ENCODE assay signal across 8 mouse cellular contexts in genomic region chr12:109454137-109454536, GRCm38 (mm10). TPM values are rescaled to one million over a fixed set of nuclear protein-coding genes. Genes with fewer than 3 reads are reported as not detected.
DNase-seq lines count a peak whose midpoint lies in the region; ATAC-seq and TF ChIP-seq lines count a peak whose summit lies in the region.
"Had no signal": no experiment of that assay in that cellular context is flagged by ENCODE, and none has a peak within 500 bp of the region (broad histone marks: within the 10 kb centered on the region; RNA-seq: fewer than 3 reads in every experiment).

No protein-coding gene starts in this region.

- DNase-seq in lung, embryonic 14.5 days, result no peak
- no peak for DNase-seq in lung, postnatal 10 days
- no peak for DNase-seq in hindbrain, embryonic 10.5 days (ENCODE audit: low spot score)
- no peak for DNase-seq in layer of hippocampus, adult 11-12 months (ENCODE audit: low spot score)
- no peak for DNase-seq in adrenal gland, postnatal 10 days

- peak overlapping the region; percentile 78 for H3K9ac ChIP-seq in lung, embryonic 14.5 days
- peak overlapping the region; percentile 68 for H3K9ac ChIP-seq in liver, embryonic 12.5 days
- H3K9ac ChIP-seq in stomach, embryonic 15.5 days, result peak overlapping the region; percentile 50; the same call in 1 of the 2 replicates

- 22% methylated on average over 13 of the region's 13 CpGs for WGBS in lung, embryonic 14.5 days
- WGBS in hindbrain, embryonic 10.5 days, result 8% methylated on average over 13 of the region's 13 CpGs
- WGBS in liver, embryonic 12.5 days (ENCODE audit: insufficient replicate concordance), result 15% methylated on average over 13 of the region's 13 CpGs
- 32% methylated on average over 13 of the region's 13 CpGs for WGBS in stomach, embryonic 15.5 days

- no peaks in the 10 kb centered on the region for H3K9me3 ChIP-seq in lung, embryonic 14.5 days (ENCODE audit: low read depth, low read length)
- no peaks in the 10 kb centered on the region for H3K9me3 ChIP-seq in hindbrain, embryonic 10.5 days
- no peaks in the 10 kb centered on the region for H3K9me3 ChIP-seq in liver, embryonic 12.5 days (replicated peaks)
- no peaks in the 10 kb centered on the region for H3K9me3 ChIP-seq in stomach, embryonic 15.5 days

- H3K4me3 ChIP-seq in lung, embryonic 14.5 days (ENCODE audit: low read depth, low read length), result peak overlapping the region; percentile 61
- H3K4me3 ChIP-seq in hindbrain, embryonic 10.5 days, result peak overlapping the region; percentile 57
- peak overlapping the region; percentile 55 for H3K4me3 ChIP-seq in liver, embryonic 12.5 days
- peak overlapping the region; percentile 51 for H3K4me3 ChIP-seq in stomach, embryonic 15.5 days (replicated peaks)

- no peak for TF ChIP-seq CTCF in lung, embryonic 14.5 days (IDR thresholded peaks at IDR 0.05; ENCODE audit: low read depth)

- ATAC-seq in lung, embryonic 14.5 days (ENCODE audit: insufficient read depth), result no peak
- ATAC-seq in liver, embryonic 12.5 days, result no peak
- ATAC-seq in stomach, embryonic 15.5 days (ENCODE audit: insufficient read depth, low FRiP score, low read depth), result no peak

- H3K36me3 ChIP-seq in lung, embryonic 14.5 days (ENCODE audit: insufficient read depth), result peaks cover 7% of the 10 kb centered on the region; the same call in 1 of the 2 replicates
- H3K36me3 ChIP-seq in hindbrain, embryonic 10.5 days, result no peaks in the 10 kb centered on the region
- peaks cover 13% of the 10 kb centered on the region for H3K36me3 ChIP-seq in liver, embryonic 12.5 days
- H3K36me3 ChIP-seq in stomach, embryonic 15.5 days, result no peaks in the 10 kb centered on the region

- H3K27ac ChIP-seq in lung, embryonic 14.5 days (ENCODE audit: low read depth), result peak overlapping the region; percentile 76
- H3K27ac ChIP-seq in hindbrain, embryonic 10.5 days, result peak overlapping the region; percentile 83
- peak overlapping the region; percentile 79 for H3K27ac ChIP-seq in liver, embryonic 12.5 days
- peak overlapping the region; percentile 68; the same call in 1 of the 2 replicates for H3K27ac ChIP-seq in stomach, embryonic 15.5 days

- H3K4me1 ChIP-seq in lung, embryonic 14.5 days (ENCODE audit: insufficient read depth), result peaks cover 48% of the 10 kb centered on the region
- peaks cover 94% of the 10 kb centered on the region for H3K4me1 ChIP-seq in hindbrain, embryonic 10.5 days (replicated peaks)
- peaks cover 30% of the 10 kb centered on the region for H3K4me1 ChIP-seq in liver, embryonic 12.5 days
- H3K4me1 ChIP-seq in stomach, embryonic 15.5 days, result peaks cover 48% of the 10 kb centered on the region

- H3K4me2 ChIP-seq in lung, embryonic 14.5 days, result peak overlapping the region; percentile 83
- peak overlapping the region; percentile 51 for H3K4me2 ChIP-seq in liver, embryonic 12.5 days
- H3K4me2 ChIP-seq in stomach, embryonic 15.5 days, result peak overlapping the region; percentile 83

- peaks cover 24% of the 10 kb centered on the region; the same call in 1 of the 2 replicates for H3K27me3 ChIP-seq in lung, embryonic 14.5 days (ENCODE audit: insufficient read depth, low read length)
- peaks cover 98% of the 10 kb centered on the region for H3K27me3 ChIP-seq in hindbrain, embryonic 10.5 days (ENCODE audit: insufficient read depth, poor library complexity, severe bottlenecking)
- peaks cover 98% of the 10 kb centered on the region for H3K27me3 ChIP-seq in liver, embryonic 12.5 days (replicated peaks)
- peaks cover 42% of the 10 kb centered on the region for H3K27me3 ChIP-seq in stomach, embryonic 15.5 days (replicated peaks)

RNA-seq across cellular contexts. Expression of gene Dlk1, which starts 1.5 kb away (rescaled TPM):
- 468 and 481 TPM in 2 replicates for polyA plus RNA-seq in lung, embryonic 14.5 days (2014; fragmentation: Nextera tagmentation; extraction: Ambion mirVana)
- 64.4 and 82.8 TPM in 2 replicates for polyA plus RNA-seq in hindbrain, embryonic 10.5 days (2016; fragmentation: Nextera tagmentation; extraction: Ambion mirVana)
- 529 and 540 TPM in 2 replicates for polyA plus RNA-seq in liver, embryonic 12.5 days (2016; fragmentation: Nextera tagmentation; extraction: Ambion mirVana)
- 487 and 492 TPM in 2 replicates for polyA plus RNA-seq in stomach, embryonic 15.5 days (2015; fragmentation: Nextera tagmentation; extraction: Ambion mirVana)
- 100 to 1,000 TPM; 470 to 498 TPM for total RNA-seq in adrenal gland, postnatal 10 days (2021)
- total RNA-seq: common myeloid progenitor, adult 5-6 weeks had no signal
